Mouse (Mus musculus): Measurements from ENCODE around the gene Tanc1. TPM values are rescaled to one million over a fixed set of nuclear protein-coding genes. Genes with fewer than 3 reads are reported as not detected.
"Not testable (repeated sequence)": the region's sequence is repeated elsewhere in the genome, so short reads cannot be mapped to it uniquely, and the experiment has no call there.

The Tanc1 gene
- polyA plus RNA-seq, 1 experiment, result 7.2 TPM

DNA sequence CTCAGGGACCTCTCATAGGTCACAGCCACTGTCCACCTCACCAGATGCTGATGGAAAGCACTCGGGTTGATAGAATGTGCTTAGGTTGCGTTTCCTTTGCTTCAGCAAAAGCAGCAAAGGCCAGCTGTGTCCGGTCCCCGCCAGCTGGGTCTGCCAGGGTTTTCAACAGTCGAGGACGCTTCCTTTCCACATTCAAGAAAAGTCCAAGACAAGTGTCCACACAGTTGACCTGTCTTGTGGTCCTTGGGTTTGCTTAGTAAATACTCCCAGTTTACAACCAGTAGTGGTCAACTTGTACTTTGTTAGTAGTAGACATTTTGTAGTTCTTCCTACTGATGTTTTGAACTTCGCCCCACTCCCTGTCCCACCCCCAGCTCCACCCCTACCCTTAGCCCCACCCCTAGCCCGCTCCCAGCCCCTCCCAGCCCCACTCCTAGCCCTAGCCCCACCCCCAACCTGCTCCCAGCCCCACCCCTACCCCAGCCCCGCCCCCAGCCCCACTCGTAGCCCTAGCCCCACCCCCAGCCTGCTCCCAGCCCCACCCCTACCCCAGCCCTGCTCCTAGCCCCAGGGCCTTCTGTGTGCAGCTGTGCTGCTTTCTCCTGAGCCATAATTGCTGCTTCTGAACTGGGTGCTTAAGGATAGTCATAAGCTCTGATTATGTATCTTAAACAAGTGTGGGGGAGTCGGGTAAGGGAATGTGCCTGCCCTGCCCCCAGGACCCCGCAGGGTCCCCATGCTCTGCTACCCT is 229.5 kb downstream of the Tanc1 start:
- DNase-seq (ENCODE audit: low read depth), result no peak
- TF ChIP-seq CTCF (IDR thresholded peaks at IDR 0.05; ENCODE audit: borderline replicate concordance, extremely low read depth, insufficient read depth, insufficient read length) (no peak), POLR2A (IDR thresholded peaks at IDR 0.05; ENCODE audit: borderline replicate concordance, extremely low read depth, insufficient read depth, insufficient read length, poor library complexity, severe bottlenecking) (no peak)

DNA sequence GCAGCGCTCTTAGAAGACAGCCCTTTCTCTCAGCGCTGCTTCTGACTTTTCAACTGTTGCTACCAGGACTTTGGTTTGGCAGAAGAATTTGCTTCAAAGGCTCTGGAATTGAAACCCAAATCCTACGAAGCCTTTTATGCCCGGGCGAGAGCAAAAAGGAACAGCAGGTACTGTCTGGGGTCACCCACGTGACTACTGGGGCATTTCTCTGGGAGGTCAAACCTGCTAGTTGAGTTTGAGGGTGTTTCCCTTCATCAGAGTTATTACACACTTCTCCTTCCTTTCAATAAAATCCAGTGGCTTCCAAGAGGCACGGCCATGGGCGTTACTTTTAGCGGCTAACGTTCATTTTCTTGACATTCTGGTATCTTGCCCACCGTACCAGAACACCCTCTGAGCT is 230.1 kb downstream of the Tanc1 start:
- no peak for DNase-seq (ENCODE audit: low read depth)
- TF ChIP-seq POLR2A (IDR thresholded peaks at IDR 0.05; ENCODE audit: borderline replicate concordance, extremely low read depth, insufficient read depth, insufficient read length, poor library complexity, severe bottlenecking) (no peak), CTCF (IDR thresholded peaks at IDR 0.05; ENCODE audit: borderline replicate concordance, extremely low read depth, insufficient read depth, insufficient read length) (no peak)

DNA sequence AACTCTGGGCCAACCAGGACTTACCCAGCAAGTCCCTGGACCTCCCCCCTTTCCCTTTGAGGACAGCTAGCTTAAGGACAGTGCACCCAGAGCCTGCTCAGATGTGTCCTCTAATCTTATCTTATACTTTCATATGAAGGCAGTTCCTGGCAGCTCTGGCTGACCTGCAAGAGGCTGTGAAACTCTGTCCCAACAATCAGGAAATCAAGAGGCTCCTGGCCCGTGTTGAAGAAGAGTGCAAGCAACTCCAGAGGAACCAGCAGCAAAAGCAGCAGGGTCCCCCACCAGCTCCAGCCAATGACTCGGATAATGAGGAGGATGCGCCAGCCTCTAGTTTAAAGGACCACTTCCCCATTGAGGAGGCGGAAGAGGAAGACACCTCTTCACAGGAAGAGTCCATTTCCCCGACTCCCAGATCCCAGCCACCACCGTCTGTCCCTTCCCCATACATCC is 230.7 kb downstream of the Tanc1 start:
- TF ChIP-seq CTCF (IDR thresholded peaks at IDR 0.05; ENCODE audit: borderline replicate concordance, extremely low read depth, insufficient read depth, insufficient read length) (no peak), POLR2A (IDR thresholded peaks at IDR 0.05; ENCODE audit: borderline replicate concordance, extremely low read depth, insufficient read depth, insufficient read length, poor library complexity, severe bottlenecking) (no peak)

DNA sequence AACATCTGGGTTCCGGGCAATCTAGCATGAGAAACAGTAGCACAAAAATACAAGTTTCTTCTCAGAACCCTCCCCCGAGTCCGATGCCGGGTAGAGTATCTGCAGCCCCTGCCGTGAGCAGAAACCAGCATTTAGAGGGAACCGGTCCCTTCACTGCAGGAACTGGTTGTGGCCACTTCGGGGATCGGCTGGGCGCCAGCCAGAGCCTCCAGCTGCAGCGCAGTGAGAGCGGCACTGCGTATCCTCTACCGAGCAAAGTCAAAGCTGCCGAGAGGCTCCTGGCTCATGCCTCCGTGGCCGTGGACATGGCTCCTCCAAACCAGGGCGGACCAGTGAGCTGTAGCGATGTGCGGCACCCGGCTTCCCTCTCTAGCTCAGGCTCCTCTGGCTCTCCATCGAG is 231.3 kb downstream of the Tanc1 start:
- no peak for DNase-seq (ENCODE audit: low read depth)
- no peak for TF ChIP-seq POLR2A (IDR thresholded peaks at IDR 0.05; ENCODE audit: borderline replicate concordance, extremely low read depth, insufficient read depth, insufficient read length, poor library complexity, severe bottlenecking)
- TF ChIP-seq CTCF (IDR thresholded peaks at IDR 0.05; ENCODE audit: borderline replicate concordance, extremely low read depth, insufficient read depth, insufficient read length), result no peak

More for the DNA sequence above, 230.7 kb downstream of the Tanc1 start:
- DNase-seq (ENCODE audit: low read depth), result no peak

DNA sequence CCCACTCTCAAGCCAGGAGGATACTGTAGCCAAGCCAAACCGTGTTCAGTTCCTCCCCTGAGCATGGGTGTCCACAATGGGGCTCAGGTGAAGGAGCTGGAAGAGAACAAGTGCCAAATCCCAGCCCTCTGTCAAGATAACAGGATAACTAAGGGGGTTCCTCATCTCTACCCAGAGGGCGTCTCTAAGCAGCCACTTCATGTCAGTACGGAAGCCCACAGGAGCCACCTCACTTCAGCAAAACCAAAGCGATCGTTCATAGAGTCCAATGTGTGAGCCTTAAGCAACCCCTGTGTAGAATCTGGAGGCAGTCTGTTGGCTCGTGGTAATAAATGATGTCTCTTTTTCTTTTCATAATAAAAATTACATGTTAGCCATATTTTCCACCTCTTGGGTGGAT is 232.0 kb downstream of the Tanc1 start:
- no peak for DNase-seq (ENCODE audit: low read depth)
- TF ChIP-seq POLR2A (IDR thresholded peaks at IDR 0.05; ENCODE audit: borderline replicate concordance, extremely low read depth, insufficient read depth, insufficient read length, poor library complexity, severe bottlenecking), result no peak
- no peak for TF ChIP-seq CTCF (IDR thresholded peaks at IDR 0.05; ENCODE audit: borderline replicate concordance, extremely low read depth, insufficient read depth, insufficient read length)

DNA sequence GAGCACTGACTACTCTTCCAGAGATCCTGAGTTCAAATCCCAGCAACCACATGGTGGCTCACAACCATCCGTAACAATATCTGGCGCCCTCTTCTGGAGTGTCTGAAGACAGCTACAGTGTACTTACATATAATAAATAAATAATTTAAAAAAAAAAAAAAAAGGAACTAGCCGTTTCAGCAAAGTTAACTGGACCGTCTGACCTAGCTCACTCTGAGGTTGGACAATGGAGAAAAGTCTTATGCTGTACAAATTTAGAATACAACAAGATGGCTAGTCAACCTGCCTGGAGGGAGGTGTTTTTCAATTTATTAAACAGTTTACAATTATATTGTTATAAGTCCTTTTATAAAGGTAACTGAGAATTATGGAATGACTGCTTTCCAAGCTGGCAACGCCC is 240.0 kb downstream of the Tanc1 start:
- DNase-seq (ENCODE audit: low read depth), result not testable (repeated sequence)

DNA sequence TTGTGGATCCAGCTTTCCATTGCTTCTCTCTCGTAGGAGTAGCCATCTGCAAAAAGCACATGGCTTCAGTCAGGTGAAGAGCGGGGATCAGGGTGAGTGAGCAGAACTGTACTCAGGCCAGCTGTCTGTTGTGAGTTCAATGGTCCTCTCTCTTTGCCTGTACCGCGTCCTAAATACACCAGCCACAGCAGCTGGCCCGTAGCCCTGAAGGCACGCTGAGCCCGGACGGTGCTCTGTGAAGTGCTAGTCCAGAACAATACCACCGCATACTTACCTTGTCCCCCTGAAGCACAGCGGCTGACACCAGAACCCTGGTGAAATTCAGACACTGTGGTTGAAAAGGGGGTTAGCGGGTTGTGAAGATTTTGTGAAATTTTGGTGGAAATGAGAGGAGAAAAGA is 241.1 kb downstream of the Tanc1 start:
- no peak for TF ChIP-seq CTCF (IDR thresholded peaks at IDR 0.05; ENCODE audit: borderline replicate concordance, extremely low read depth, insufficient read depth, insufficient read length)
- TF ChIP-seq POLR2A (IDR thresholded peaks at IDR 0.05; ENCODE audit: borderline replicate concordance, extremely low read depth, insufficient read depth, insufficient read length, poor library complexity, severe bottlenecking), result no peak
- no peak for DNase-seq (ENCODE audit: low read depth)

DNA sequence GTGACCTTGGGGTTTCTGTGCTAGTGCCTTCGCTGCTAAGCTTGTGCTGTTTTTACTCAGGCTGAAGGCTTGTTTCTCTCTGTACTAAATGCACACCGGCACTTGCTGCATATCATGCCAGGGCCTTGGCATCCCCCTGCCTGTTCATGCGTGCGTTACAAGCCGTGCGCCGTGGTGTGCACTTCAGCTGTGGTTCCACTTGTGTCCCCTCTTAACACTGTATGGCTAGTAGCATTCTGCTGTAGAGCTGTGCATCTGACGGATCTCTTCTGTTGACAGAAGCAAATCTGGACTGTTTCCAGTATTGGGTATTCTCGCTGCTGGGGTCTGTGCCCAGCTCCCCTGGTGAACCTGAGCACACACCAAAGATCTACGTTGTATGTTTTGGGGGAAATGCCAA is 241.7 kb downstream of the Tanc1 start:
- TF ChIP-seq CTCF (IDR thresholded peaks at IDR 0.05; ENCODE audit: borderline replicate concordance, extremely low read depth, insufficient read depth, insufficient read length) (no peak), POLR2A (IDR thresholded peaks at IDR 0.05; ENCODE audit: borderline replicate concordance, extremely low read depth, insufficient read depth, insufficient read length, poor library complexity, severe bottlenecking) (no peak)
- DNase-seq (ENCODE audit: low read depth), result no peak

DNA sequence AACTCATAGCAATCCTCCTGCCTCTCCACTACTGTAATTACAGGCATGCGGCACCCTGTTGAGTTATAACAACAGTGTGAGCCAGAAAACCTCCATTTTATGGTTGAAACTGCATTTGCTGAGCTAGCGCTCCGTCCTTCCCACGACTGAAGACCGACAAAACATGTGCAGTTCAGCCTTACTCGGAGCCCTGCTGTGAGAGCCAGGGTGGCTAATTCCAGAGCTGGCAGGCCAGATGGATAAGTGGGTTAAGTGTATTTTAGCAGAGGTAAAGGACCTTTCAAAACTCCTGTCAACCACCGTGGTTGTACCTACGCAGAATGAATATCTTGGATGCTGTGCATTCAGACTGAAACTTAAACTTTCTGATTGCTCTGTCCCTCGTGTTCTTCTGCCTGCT is 242.5 kb downstream of the Tanc1 start:
- TF ChIP-seq POLR2A (IDR thresholded peaks at IDR 0.05; ENCODE audit: borderline replicate concordance, extremely low read depth, insufficient read depth, insufficient read length, poor library complexity, severe bottlenecking) (no peak), CTCF (IDR thresholded peaks at IDR 0.05; ENCODE audit: borderline replicate concordance, extremely low read depth, insufficient read depth, insufficient read length) (no peak)
- no peak for DNase-seq (ENCODE audit: low read depth)

DNA sequence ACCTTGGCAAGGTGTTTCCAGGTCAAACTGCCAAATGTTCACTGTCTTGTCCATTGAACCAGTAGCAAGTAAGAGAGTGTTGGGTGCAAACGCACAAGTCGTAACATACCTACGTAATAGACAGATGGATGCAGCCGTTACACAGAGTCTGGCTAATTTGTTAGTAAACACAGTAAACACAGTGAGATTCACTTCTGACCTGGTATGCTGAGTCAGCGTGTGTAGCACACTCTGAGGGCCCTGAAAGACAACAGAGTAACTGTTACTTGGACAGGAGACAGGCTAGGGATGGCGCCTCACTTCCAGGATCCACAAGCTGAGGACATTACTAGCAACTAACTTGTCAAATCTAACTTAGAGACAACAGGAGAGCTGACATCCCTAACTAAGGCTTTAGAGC is 250.8 kb downstream of the Tanc1 start:
- TF ChIP-seq POLR2A (IDR thresholded peaks at IDR 0.05; ENCODE audit: borderline replicate concordance, extremely low read depth, insufficient read depth, insufficient read length, poor library complexity, severe bottlenecking) (no peak), CTCF (IDR thresholded peaks at IDR 0.05; ENCODE audit: borderline replicate concordance, extremely low read depth, insufficient read depth, insufficient read length) (no peak)
- DNase-seq (ENCODE audit: low read depth), result no peak

DNA sequence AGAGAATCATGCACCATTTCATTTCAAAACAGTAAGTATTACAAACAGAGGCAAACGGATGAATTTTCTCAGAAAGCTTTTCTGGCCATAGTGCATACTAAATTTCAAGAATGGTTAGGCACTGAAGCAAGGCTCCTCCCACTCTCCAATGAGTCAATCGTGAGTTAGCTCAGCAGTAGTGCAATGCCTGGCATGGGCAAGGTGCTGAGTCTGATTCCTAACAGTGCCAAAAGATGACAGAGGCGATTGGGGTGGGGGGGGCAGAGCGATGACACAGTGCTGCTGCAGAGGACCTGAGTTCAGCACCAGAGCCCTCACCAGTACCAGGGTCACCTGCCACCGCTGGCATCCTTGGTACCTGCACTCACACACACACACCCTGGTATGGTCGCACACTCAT is 258.7 kb downstream of the Tanc1 start:
- no peak for DNase-seq (ENCODE audit: low read depth)
- TF ChIP-seq CTCF (IDR thresholded peaks at IDR 0.05; ENCODE audit: borderline replicate concordance, extremely low read depth, insufficient read depth, insufficient read length), result no peak
- TF ChIP-seq POLR2A (IDR thresholded peaks at IDR 0.05; ENCODE audit: borderline replicate concordance, extremely low read depth, insufficient read depth, insufficient read length, poor library complexity, severe bottlenecking), result no peak

DNA sequence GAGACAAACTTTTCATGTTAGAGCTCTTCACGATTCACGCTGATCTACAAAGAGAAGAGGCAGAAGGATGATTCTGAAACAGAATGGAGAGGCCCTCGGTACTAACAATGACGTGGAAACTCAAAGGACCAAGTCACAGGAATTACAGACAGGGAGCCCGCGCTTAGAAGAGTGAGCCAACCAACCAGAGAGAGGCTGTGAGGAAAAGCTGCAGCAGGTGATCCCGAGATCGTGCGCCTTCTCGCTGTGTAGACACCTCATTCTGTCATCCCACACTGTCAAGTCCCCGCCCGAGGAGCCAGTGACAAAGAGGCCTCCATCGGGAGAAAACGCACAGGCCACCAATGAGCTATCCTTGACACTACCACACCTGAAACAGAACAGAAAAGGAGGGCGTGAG is 264.6 kb downstream of the Tanc1 start:
- TF ChIP-seq POLR2A (IDR thresholded peaks at IDR 0.05; ENCODE audit: borderline replicate concordance, extremely low read depth, insufficient read depth, insufficient read length, poor library complexity, severe bottlenecking) (no peak), CTCF (IDR thresholded peaks at IDR 0.05; ENCODE audit: borderline replicate concordance, extremely low read depth, insufficient read depth, insufficient read length) (no peak)
- DNase-seq (ENCODE audit: low read depth), result no peak

Data from brain, embryonic 14.5 days (tissue).